Mouse (Mus musculus): Measurements from ENCODE around the gene Zfp566. TPM values are rescaled to one million over a fixed set of nuclear protein-coding genes. Genes with fewer than 3 reads are reported as not detected.

The Zfp566 gene
- polyA plus RNA-seq, 1 experiment: 5.9 TPM

DNA sequence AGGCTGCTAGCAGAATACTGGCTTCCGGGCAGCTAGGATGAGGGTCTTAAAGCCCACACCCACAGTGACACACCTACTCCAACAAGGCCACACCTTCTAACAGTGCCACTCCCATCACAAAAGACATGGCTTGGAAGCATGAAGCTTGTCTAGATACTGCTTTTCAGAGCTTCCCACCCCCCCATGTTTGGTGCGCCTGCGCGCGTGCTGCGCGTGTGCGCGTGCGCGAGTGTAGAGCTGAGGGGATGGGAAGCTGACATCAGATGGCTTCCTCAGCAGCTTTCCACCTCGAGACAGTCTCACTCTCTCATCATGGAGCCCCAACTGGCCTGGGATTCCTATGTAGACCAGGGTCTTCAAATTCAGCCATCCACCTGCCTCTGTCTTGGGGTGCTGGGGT, 56.0 kb downstream of the Zfp566 start:
- H3K4me3 ChIP-seq (replicated peaks; ENCODE audit: control insufficient read depth, low read depth, low read length): no peak overlapping the region
- WGBS: 87% methylated on average over 12 of the region's 12 CpGs
- no peak for TF ChIP-seq CTCF (IDR thresholded peaks at IDR 0.05; ENCODE audit: control insufficient read depth, insufficient read depth, low read length)
- no peak for TF ChIP-seq POLR2A (IDR thresholded peaks at IDR 0.05; ENCODE audit: borderline replicate concordance, control insufficient read depth, low read depth, low read length)
- no peak overlapping the region for H3K27ac ChIP-seq (ENCODE audit: control insufficient read depth, insufficient read depth, low read depth, low read length, poor library complexity)
- H3K4me1 ChIP-seq (ENCODE audit: control insufficient read depth, insufficient read depth, low read length): no peaks in the 10 kb centered on the region

DNA sequence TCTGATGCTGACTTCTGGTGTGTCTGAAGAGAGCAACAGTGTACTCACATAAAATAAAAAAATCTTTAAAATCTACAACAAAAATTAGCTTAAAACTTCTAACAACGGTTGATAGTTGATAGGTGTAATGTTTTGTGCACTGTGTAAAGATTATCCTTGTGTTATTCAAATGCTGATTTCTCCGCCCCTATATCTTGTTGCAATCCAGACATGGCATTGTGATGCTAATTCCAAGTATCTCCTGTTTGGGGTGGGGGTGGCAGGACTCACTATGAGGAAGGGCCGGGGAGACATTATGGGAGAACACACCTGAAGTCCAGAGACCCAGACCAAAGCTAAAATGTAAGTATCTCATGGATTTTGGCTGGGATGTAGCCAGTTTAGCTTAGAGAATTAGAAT, 58.9 kb downstream of the Zfp566 start:
- Histone ChIP-seq H3K27ac (ENCODE audit: control insufficient read depth, insufficient read depth, low read depth, low read length, poor library complexity) (no peak overlapping the region), H3K4me1 (ENCODE audit: control insufficient read depth, insufficient read depth, low read length) (no peaks in the 10 kb centered on the region), H3K4me3 (replicated peaks; ENCODE audit: control insufficient read depth, low read depth, low read length) (no peak overlapping the region)
- TF ChIP-seq CTCF (IDR thresholded peaks at IDR 0.05; ENCODE audit: control insufficient read depth, insufficient read depth, low read length) (no peak), POLR2A (IDR thresholded peaks at IDR 0.05; ENCODE audit: borderline replicate concordance, control insufficient read depth, low read depth, low read length) (no peak)
- WGBS: 81% methylated on average over 3 of the region's 3 CpGs

DNA sequence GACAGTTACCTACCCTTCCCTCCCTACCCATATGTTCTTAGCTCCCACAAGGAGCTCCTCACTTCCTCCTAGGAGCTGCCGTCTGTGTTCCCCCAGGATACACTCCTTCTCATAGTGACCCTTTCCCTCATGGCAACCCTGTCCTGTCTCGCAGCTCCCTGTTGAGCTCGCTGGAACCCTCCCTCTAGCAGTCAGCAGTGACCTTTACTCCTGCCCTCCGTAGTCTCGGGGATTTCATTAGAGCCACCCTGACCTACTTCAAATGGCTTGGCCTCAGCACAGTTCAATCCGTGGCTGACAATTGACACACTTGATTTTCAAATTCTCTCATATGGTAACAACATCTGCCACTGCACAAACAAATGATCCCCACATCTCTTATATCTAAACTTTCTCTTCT, 59.6 kb downstream of the Zfp566 start:
- Histone ChIP-seq H3K4me3 (replicated peaks; ENCODE audit: control insufficient read depth, low read depth, low read length) (no peak overlapping the region), H3K27ac (ENCODE audit: control insufficient read depth, insufficient read depth, low read depth, low read length, poor library complexity) (no peak overlapping the region), H3K4me1 (ENCODE audit: control insufficient read depth, insufficient read depth, low read length) (no peaks in the 10 kb centered on the region)
- TF ChIP-seq CTCF (IDR thresholded peaks at IDR 0.05; ENCODE audit: control insufficient read depth, insufficient read depth, low read length) (no peak), POLR2A (IDR thresholded peaks at IDR 0.05; ENCODE audit: borderline replicate concordance, control insufficient read depth, low read depth, low read length) (no peak)
- WGBS: 50% methylated on average over 6 of the region's 6 CpGs

DNA sequence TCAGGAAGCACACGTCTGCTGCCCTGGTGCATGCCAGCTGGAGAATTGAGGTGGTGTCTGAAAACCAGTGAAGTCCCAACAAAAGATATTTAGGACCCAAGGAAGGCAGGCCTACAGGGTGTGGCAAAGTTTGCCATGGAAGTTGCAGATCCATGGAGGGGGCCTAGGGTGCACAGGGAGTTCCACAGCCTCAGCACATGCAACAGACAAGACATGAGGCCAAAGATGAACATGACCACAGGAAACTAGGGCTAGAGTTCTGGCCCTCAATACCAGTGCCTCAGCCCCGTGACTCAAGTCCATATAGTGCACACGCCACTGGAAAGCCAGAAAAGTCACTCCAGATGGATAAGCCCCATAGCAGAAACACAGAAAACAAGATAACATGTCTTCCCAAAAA, 61.8 kb downstream of the Zfp566 start:
- H3K4me3 ChIP-seq (replicated peaks; ENCODE audit: control insufficient read depth, low read depth, low read length): no peak overlapping the region
- WGBS: 77% methylated on average over 3 of the region's 3 CpGs
- TF ChIP-seq CTCF (IDR thresholded peaks at IDR 0.05; ENCODE audit: control insufficient read depth, insufficient read depth, low read length): no peak
- no peak for TF ChIP-seq POLR2A (IDR thresholded peaks at IDR 0.05; ENCODE audit: borderline replicate concordance, control insufficient read depth, low read depth, low read length)
- no peaks in the 10 kb centered on the region for H3K4me1 ChIP-seq (ENCODE audit: control insufficient read depth, insufficient read depth, low read length)
- no peak overlapping the region for H3K27ac ChIP-seq (ENCODE audit: control insufficient read depth, insufficient read depth, low read depth, low read length, poor library complexity)

Other genes with a start within 250 kb of the Zfp566 start
- gene Zfp940, start 236.9 kb downstream of the Zfp566 start, polyA plus RNA-seq (2011; ENCODE audit: insufficient read depth, insufficient read length, low replicate concordance, missing spikeins): 0.34 and 6.7 TPM in 2 replicates
- gene Zfp420, start 230.5 kb downstream of the Zfp566 start, polyA plus RNA-seq (2011; ENCODE audit: insufficient read depth, insufficient read length, low replicate concordance, missing spikeins): 0.79 and 5.3 TPM in 2 replicates
- gene Zfp27, start 184.0 kb downstream of the Zfp566 start, polyA plus RNA-seq (2011; ENCODE audit: insufficient read depth, insufficient read length, low replicate concordance, missing spikeins): 0.97 and 3.4 TPM in 2 replicates
- 1.6 and 3.9 TPM in 2 replicates for gene Zfp383, start 182.3 kb downstream of the Zfp566 start, polyA plus RNA-seq (2011; ENCODE audit: insufficient read depth, insufficient read length, low replicate concordance, missing spikeins)
- gene Zfp74, start 136.4 kb downstream of the Zfp566 start, polyA plus RNA-seq (2011; ENCODE audit: insufficient read depth, insufficient read length, low replicate concordance, missing spikeins): 1.2 and 3.2 TPM in 2 replicates
- 2.6 and 11.8 TPM in 2 replicates for gene Zfp568, start 106.6 kb downstream of the Zfp566 start, polyA plus RNA-seq (2011; ENCODE audit: insufficient read depth, insufficient read length, low replicate concordance, missing spikeins)
- 0.52 and 0.66 TPM in 2 replicates for gene Zfp14, start 39.1 kb downstream of the Zfp566 start, polyA plus RNA-seq (2011; ENCODE audit: insufficient read depth, insufficient read length, low replicate concordance, missing spikeins)
- gene Zfp82, start 17.6 kb downstream of the Zfp566 start, polyA plus RNA-seq (2011; ENCODE audit: insufficient read depth, insufficient read length, low replicate concordance, missing spikeins): 0.97 and 5.7 TPM in 2 replicates
- gene Gm26920, start 117 bp downstream of the Zfp566 start, polyA plus RNA-seq (2011; ENCODE audit: insufficient read depth, insufficient read length, low replicate concordance, missing spikeins): not detected in 2 replicates
- 9.3 and 27.6 TPM in 2 replicates for gene Zfp260, start 4.2 kb upstream of the Zfp566 start, polyA plus RNA-seq (2011; ENCODE audit: insufficient read depth, insufficient read length, low replicate concordance, missing spikeins)
- gene Zfp382, start 31.4 kb upstream of the Zfp566 start, polyA plus RNA-seq (2011; ENCODE audit: insufficient read depth, insufficient read length, low replicate concordance, missing spikeins): 0.57 and 0.95 TPM in 2 replicates
- gene Zfp146, start 79.2 kb upstream of the Zfp566 start, polyA plus RNA-seq (2011; ENCODE audit: insufficient read depth, insufficient read length, low replicate concordance, missing spikeins): 11.2 and 13.7 TPM in 2 replicates
- gene Cox7a1, start 93.6 kb upstream of the Zfp566 start, polyA plus RNA-seq (2011; ENCODE audit: insufficient read depth, insufficient read length, low replicate concordance, missing spikeins): 6.8 TPM in 1 of 2 replicates, not detected in the other
- 120 and 171 TPM in 2 replicates for gene Capns1, start 108.3 kb upstream of the Zfp566 start, polyA plus RNA-seq (2011; ENCODE audit: insufficient read depth, insufficient read length, low replicate concordance, missing spikeins)
- 41.5 and 50.8 TPM in 2 replicates for gene Polr2i, start 141.4 kb upstream of the Zfp566 start, polyA plus RNA-seq (2011; ENCODE audit: insufficient read depth, insufficient read length, low replicate concordance, missing spikeins)
- 24.0 and 67.8 TPM in 2 replicates for gene Tbcb, start 141.7 kb upstream of the Zfp566 start, polyA plus RNA-seq (2011; ENCODE audit: insufficient read depth, insufficient read length, low replicate concordance, missing spikeins)
- gene Ovol3, start 145.2 kb upstream of the Zfp566 start, polyA plus RNA-seq (2011; ENCODE audit: insufficient read depth, insufficient read length, low replicate concordance, missing spikeins): not detected in 2 replicates
- gene Thap8, start 189.6 kb upstream of the Zfp566 start, polyA plus RNA-seq (2011; ENCODE audit: insufficient read depth, insufficient read length, low replicate concordance, missing spikeins): not detected in 2 replicates
- gene Wdr62, start 189.9 kb upstream of the Zfp566 start, polyA plus RNA-seq (2011; ENCODE audit: insufficient read depth, insufficient read length, low replicate concordance, missing spikeins): 33.7 and 45.3 TPM in 2 replicates
- gene Clip3, start 201.2 kb upstream of the Zfp566 start, polyA plus RNA-seq (2011; ENCODE audit: insufficient read depth, insufficient read length, low replicate concordance, missing spikeins): 3.2 and 3.5 TPM in 2 replicates
- gene Alkbh6, start 218.2 kb upstream of the Zfp566 start, polyA plus RNA-seq (2011; ENCODE audit: insufficient read depth, insufficient read length, low replicate concordance, missing spikeins): 11.7 and 23.3 TPM in 2 replicates
- 1.3 and 8.9 TPM in 2 replicates for gene Syne4, start 224.3 kb upstream of the Zfp566 start, polyA plus RNA-seq (2011; ENCODE audit: insufficient read depth, insufficient read length, low replicate concordance, missing spikeins)
- gene E130208F15Rik, start 231.2 kb upstream of the Zfp566 start, polyA plus RNA-seq (2011; ENCODE audit: insufficient read depth, insufficient read length, low replicate concordance, missing spikeins): 0.56 TPM in 1 of 2 replicates, not detected in the other
- 6.3 and 10.1 TPM in 2 replicates for gene Sdhaf1, start 233.4 kb upstream of the Zfp566 start, polyA plus RNA-seq (2011; ENCODE audit: insufficient read depth, insufficient read length, low replicate concordance, missing spikeins)

All from bone marrow, adult 2 months (tissue).